Comparison of ENCODE assay signal across 7 mouse cellular contexts in genomic region chr6:82997511-82998102, GRCm38 (mm10). TPM values are rescaled to one million over a fixed set of nuclear protein-coding genes. Genes with fewer than 3 reads are reported as not detected.
DNase-seq lines count a peak whose midpoint lies in the region; ATAC-seq lines count a peak whose summit lies in the region.

No protein-coding gene starts in this region.

- peaks cover 9% of the 10 kb centered on the region; the same call in 1 of the 2 replicates for H3K4me1 ChIP-seq in midbrain, embryonic 13.5 days (replicated peaks)
- H3K4me1 ChIP-seq in midbrain, embryonic 16.5 days (ENCODE audit: control insufficient read depth, insufficient read depth, low read length), result peaks cover 2% of the 10 kb centered on the region; the same call in 1 of the 2 replicates
- peaks cover 5% of the 10 kb centered on the region; the same call in 1 of the 2 replicates for H3K4me1 ChIP-seq in brown adipose tissue, adult 24 weeks (ENCODE audit: control insufficient read depth, insufficient read depth, insufficient read length, low read length)
- peaks cover 8% of the 10 kb centered on the region; the same call in 1 of the 2 replicates for H3K4me1 ChIP-seq in heart, embryonic 11.5 days (ENCODE audit: control insufficient read depth, insufficient read depth, low read length)

- H3K9ac ChIP-seq in midbrain, embryonic 13.5 days (replicated peaks), result no peak overlapping the region; the same call in 1 of the 2 replicates
- H3K9ac ChIP-seq in midbrain, embryonic 16.5 days (ENCODE audit: low read depth, low read length), result no peak overlapping the region
- H3K9ac ChIP-seq in heart, embryonic 11.5 days (ENCODE audit: low read depth, low read length), result no peak overlapping the region; the same call in 1 of the 2 replicates

- WGBS in midbrain, embryonic 13.5 days, result 48% methylated on average over 7 of the region's 7 CpGs
- 49% methylated on average over 7 of the region's 7 CpGs for WGBS in midbrain, embryonic 16.5 days
- 52% methylated on average over 7 of the region's 7 CpGs for WGBS in heart, embryonic 11.5 days (ENCODE audit: insufficient replicate concordance)

- peak; percentile 73 for DNase-seq in layer of hippocampus, adult 9-11 months
- no peak for DNase-seq in ovary, postnatal 10 days (ENCODE audit: low spot score)

- ATAC-seq in midbrain, embryonic 13.5 days, result 0 out of 2 replicates have a peak, but pooled peaks have one; percentile 25
- ATAC-seq in midbrain, embryonic 16.5 days, result no peak
- ATAC-seq in heart, embryonic 11.5 days (replicated peaks; ENCODE audit: insufficient number of reproducible peaks, low FRiP score, low TSS enrichment), result 0 out of 2 replicates have a peak, but pooled peaks have one; percentile 43
- peak; percentile 28 for ATAC-seq in monocyte, adult 5-6 weeks (replicated peaks; ENCODE audit: insufficient number of reproducible peaks, low FRiP score, low TSS enrichment, poor library complexity, severe bottlenecking)

- no peak overlapping the region for H3K4me2 ChIP-seq in midbrain, embryonic 13.5 days (replicated peaks)
- H3K4me2 ChIP-seq in midbrain, embryonic 16.5 days (ENCODE audit: low read length), result no peak overlapping the region
- H3K4me2 ChIP-seq in heart, embryonic 11.5 days, result peak overlapping the region; percentile 61

- H3K27ac ChIP-seq in midbrain, embryonic 13.5 days, result no peak overlapping the region
- no peak overlapping the region for H3K27ac ChIP-seq in midbrain, embryonic 16.5 days (ENCODE audit: low read length)
- peak overlapping the region; percentile 87 for H3K27ac ChIP-seq in brown adipose tissue, adult 24 weeks (replicated peaks; ENCODE audit: low read depth, low read length)
- peak overlapping the region; percentile 63; the same call in 1 of the 2 replicates for H3K27ac ChIP-seq in heart, embryonic 11.5 days (ENCODE audit: low read depth, low read length)

- peaks cover 9% of the 10 kb centered on the region for H3K27me3 ChIP-seq in midbrain, embryonic 13.5 days
- H3K27me3 ChIP-seq in midbrain, embryonic 16.5 days (ENCODE audit: control insufficient read depth, insufficient read depth, low read depth, low read length), result no peaks in the 10 kb centered on the region
- no peaks in the 10 kb centered on the region for H3K27me3 ChIP-seq in heart, embryonic 11.5 days (ENCODE audit: control insufficient read depth, insufficient read depth, low read length)

- no peaks in the 10 kb centered on the region for H3K36me3 ChIP-seq in midbrain, embryonic 13.5 days
- no peaks in the 10 kb centered on the region for H3K36me3 ChIP-seq in midbrain, embryonic 16.5 days (ENCODE audit: control insufficient read depth, insufficient read depth, low read length)
- no peaks in the 10 kb centered on the region for H3K36me3 ChIP-seq in heart, embryonic 11.5 days (ENCODE audit: control insufficient read depth, insufficient read depth, low read length)

- H3K4me3 ChIP-seq in midbrain, embryonic 13.5 days (replicated peaks), result no peak overlapping the region
- H3K4me3 ChIP-seq in midbrain, embryonic 16.5 days (ENCODE audit: low read depth, low read length), result no peak overlapping the region
- no peak overlapping the region for H3K4me3 ChIP-seq in brown adipose tissue, adult 24 weeks (ENCODE audit: insufficient read depth, low read depth, low read length)
- H3K4me3 ChIP-seq in heart, embryonic 11.5 days (ENCODE audit: low read depth, low read length), result no peak overlapping the region; the same call in 1 of the 2 replicates

- no peaks in the 10 kb centered on the region for H3K9me3 ChIP-seq in midbrain, embryonic 13.5 days
- no peaks in the 10 kb centered on the region for H3K9me3 ChIP-seq in midbrain, embryonic 16.5 days (replicated peaks; ENCODE audit: control insufficient read depth, low read length, poor library complexity, severe bottlenecking)
- H3K9me3 ChIP-seq in heart, embryonic 11.5 days (replicated peaks; ENCODE audit: control insufficient read depth, low read length), result no peaks in the 10 kb centered on the region

RNA-seq across cellular contexts. Expression of gene Dok1, which starts 35.7 kb away (rescaled TPM):
- 3.1 and 4.1 TPM in 2 replicates for polyA plus RNA-seq in midbrain, embryonic 13.5 days (2015; fragmentation: Nextera tagmentation; extraction: Ambion mirVana)
- 1.7 and 1.8 TPM in 2 replicates for polyA plus RNA-seq in midbrain, embryonic 16.5 days (2015; fragmentation: Nextera tagmentation; extraction: Ambion mirVana)
- polyA plus RNA-seq in brown adipose tissue, adult 24 weeks (2012; ENCODE audit: insufficient read depth, insufficient read length, missing spikeins), result 1.3 and 1.5 TPM in 2 replicates
- polyA plus RNA-seq in heart, embryonic 11.5 days (2014; fragmentation: Nextera tagmentation; extraction: Ambion mirVana), result 6.3 and 6.8 TPM in 2 replicates
- 36.6 to 44.9 TPM (median 43.6 TPM) in 3 replicates for total RNA-seq in monocyte, adult 5-6 weeks (2017)

RNA-seq across cellular contexts. Expression of gene Loxl3, which starts 36.4 kb away (rescaled TPM):
- 4.7 and 6.2 TPM in 2 replicates for polyA plus RNA-seq in midbrain, embryonic 13.5 days (2015; fragmentation: Nextera tagmentation; extraction: Ambion mirVana)
- 5.1 and 7.5 TPM in 2 replicates for polyA plus RNA-seq in midbrain, embryonic 16.5 days (2015; fragmentation: Nextera tagmentation; extraction: Ambion mirVana)
- polyA plus RNA-seq in brown adipose tissue, adult 24 weeks (2012; ENCODE audit: insufficient read depth, insufficient read length, missing spikeins), result 0.63 and 1.6 TPM in 2 replicates
- 4.5 and 5.7 TPM in 2 replicates for polyA plus RNA-seq in heart, embryonic 11.5 days (2014; fragmentation: Nextera tagmentation; extraction: Ambion mirVana)
- total RNA-seq in monocyte, adult 5-6 weeks (2017), result 2.3 to 10.2 TPM (median 4.2 TPM) in 3 replicates

RNA-seq across cellular contexts. Expression of gene M1ap, which starts 50.9 kb away (rescaled TPM):
- polyA plus RNA-seq in midbrain, embryonic 13.5 days (2015; fragmentation: Nextera tagmentation; extraction: Ambion mirVana), result not detected in 2 replicates
- polyA plus RNA-seq in midbrain, embryonic 16.5 days (2015; fragmentation: Nextera tagmentation; extraction: Ambion mirVana), result not detected in 2 replicates
- not detected in 2 replicates for polyA plus RNA-seq in brown adipose tissue, adult 24 weeks (2012; ENCODE audit: insufficient read depth, insufficient read length, missing spikeins)
- 0.70 and 1.1 TPM in 2 replicates for polyA plus RNA-seq in heart, embryonic 11.5 days (2014; fragmentation: Nextera tagmentation; extraction: Ambion mirVana)
- total RNA-seq in monocyte, adult 5-6 weeks (2017), result 1.8 TPM in 1 of 3 replicates, not detected in the others

RNA-seq across cellular contexts. Expression of gene Aup1, which starts 56.7 kb away (rescaled TPM):
- polyA plus RNA-seq in midbrain, embryonic 13.5 days (2015; fragmentation: Nextera tagmentation; extraction: Ambion mirVana), result 160 and 165 TPM in 2 replicates
- 176 and 184 TPM in 2 replicates for polyA plus RNA-seq in midbrain, embryonic 16.5 days (2015; fragmentation: Nextera tagmentation; extraction: Ambion mirVana)
- 78.0 and 97.2 TPM in 2 replicates for polyA plus RNA-seq in brown adipose tissue, adult 24 weeks (2012; ENCODE audit: insufficient read depth, insufficient read length, missing spikeins)
- polyA plus RNA-seq in heart, embryonic 11.5 days (2014; fragmentation: Nextera tagmentation; extraction: Ambion mirVana), result 99.8 and 109 TPM in 2 replicates
- 187 to 238 TPM (median 209 TPM) in 3 replicates for total RNA-seq in monocyte, adult 5-6 weeks (2017)

RNA-seq across cellular contexts. Expression of gene Htra2, which starts 57.5 kb away (rescaled TPM):
- polyA plus RNA-seq in midbrain, embryonic 13.5 days (2015; fragmentation: Nextera tagmentation; extraction: Ambion mirVana), result 62.4 and 65.3 TPM in 2 replicates
- polyA plus RNA-seq in midbrain, embryonic 16.5 days (2015; fragmentation: Nextera tagmentation; extraction: Ambion mirVana), result 76.1 and 87.8 TPM in 2 replicates
- polyA plus RNA-seq in brown adipose tissue, adult 24 weeks (2012; ENCODE audit: insufficient read depth, insufficient read length, missing spikeins), result 42.8 and 48.9 TPM in 2 replicates
- 41.8 and 43.3 TPM in 2 replicates for polyA plus RNA-seq in heart, embryonic 11.5 days (2014; fragmentation: Nextera tagmentation; extraction: Ambion mirVana)
- 81.4 to 125 TPM (median 105 TPM) in 3 replicates for total RNA-seq in monocyte, adult 5-6 weeks (2017)

Comparison
In these comparisons a context has a peak if more than half of its experiments do, and no peak if none do; other contexts are left out.
1. H3K27ac ChIP-seq: peak in brown adipose tissue, adult 24 weeks (single experiment) and heart, embryonic 11.5 days (single experiment); none in midbrain, embryonic 13.5 days (single experiment) and midbrain, embryonic 16.5 days (single experiment).